Mouse (Mus musculus): ENCODE data around the gene Mbip. TPM values are rescaled to one million over a fixed set of nuclear protein-coding genes. Genes with fewer than 3 reads are reported as not detected.
A peak's percentile ranks its signal among the peaks of the same experiment; 100 is the strongest.

Gene Mbip
- polyA plus RNA-seq, 1 experiment from 2014 or later = 18.6 TPM

DNA sequence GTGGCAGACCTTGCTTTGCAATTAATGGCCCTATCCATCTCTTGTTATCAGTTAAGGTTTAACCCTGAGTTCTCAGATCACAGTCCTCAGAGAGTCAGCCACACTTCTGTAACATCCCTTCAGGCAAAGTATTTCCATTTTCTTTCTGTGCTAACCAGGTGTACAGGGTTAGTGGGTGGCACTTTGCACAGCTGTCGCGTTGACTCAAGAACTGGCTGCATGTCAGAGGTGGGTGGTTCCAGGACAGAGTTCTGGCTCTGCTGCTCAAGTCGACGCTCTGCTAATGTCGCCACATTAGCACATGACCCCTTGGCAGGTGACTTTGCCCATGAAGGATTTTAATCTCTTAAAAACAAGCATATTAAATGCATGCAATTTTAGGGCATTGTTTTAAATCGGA, 39.9 kb downstream of the Mbip start:
- WGBS = 46% methylated on average over 6 of the region's 6 CpGs
- no peak overlapping the region for H3K27ac ChIP-seq (replicated peaks)
- ATAC-seq (ENCODE audit: low FRiP score, low TSS enrichment) = no peak
- DNase-seq (ENCODE audit: low spot score) = no peak
- H3K9ac ChIP-seq (ENCODE audit: low read length) = no peak overlapping the region
- no peaks in the 10 kb centered on the region for H3K9me3 ChIP-seq (ENCODE audit: control insufficient read depth, low read length)
- H3K27me3 ChIP-seq (ENCODE audit: control insufficient read depth, insufficient read depth, low read length) = no peaks in the 10 kb centered on the region
- H3K4me2 ChIP-seq (replicated peaks; ENCODE audit: low read depth) = no peak overlapping the region
- no peaks in the 10 kb centered on the region for H3K36me3 ChIP-seq (ENCODE audit: control insufficient read depth, insufficient read depth, low read length)
- no peaks in the 10 kb centered on the region; the same call in 1 of the 2 replicates for H3K4me1 ChIP-seq (replicated peaks; ENCODE audit: control insufficient read depth, insufficient read depth)
- H3K4me3 ChIP-seq (ENCODE audit: low read depth, low read length) = no peak overlapping the region
- TF ChIP-seq EP300 (optimal IDR thresholded peaks at IDR 0.05) = no peak
- TF ChIP-seq CTCF (IDR thresholded peaks at IDR 0.05; ENCODE audit: low read depth) = no peak

DNA sequence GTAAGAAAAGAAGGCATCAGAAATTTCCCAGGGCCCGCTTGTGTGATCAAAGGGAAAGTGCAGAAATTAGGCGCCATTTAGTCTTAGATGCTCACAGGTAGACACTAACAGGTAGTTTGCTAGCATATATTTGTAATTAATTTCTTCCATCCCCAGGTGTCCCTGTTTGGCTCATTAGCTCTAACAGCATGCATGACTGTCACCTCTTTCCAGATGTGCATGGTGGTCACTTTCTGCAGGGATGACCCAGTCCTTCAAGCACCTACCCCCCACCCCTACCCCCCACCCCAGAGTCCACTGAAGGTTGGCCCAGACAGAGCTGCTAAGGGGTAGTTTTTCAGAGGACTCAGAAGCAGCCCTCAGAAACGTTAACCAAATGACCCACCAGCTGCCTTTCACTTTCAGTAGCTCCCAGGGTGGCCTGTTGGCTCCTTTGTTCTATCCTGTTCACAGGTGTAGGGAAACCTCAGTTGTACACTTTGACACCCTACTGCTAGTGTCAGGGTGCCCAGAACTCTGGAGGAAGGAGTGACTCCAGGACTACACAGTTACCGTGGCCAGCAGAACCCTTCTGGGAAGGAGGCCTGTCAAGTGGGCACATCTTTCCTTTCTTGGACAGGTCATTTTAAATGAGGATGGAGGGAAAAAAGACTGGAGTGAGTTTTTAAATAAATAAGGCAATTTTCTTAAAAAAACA, 43.2 kb downstream of the Mbip start:
- Histone ChIP-seq H3K36me3 (ENCODE audit: control insufficient read depth, insufficient read depth, low read length) (no peaks in the 10 kb centered on the region), H3K4me3 (ENCODE audit: low read depth, low read length) (peak overlapping the region; percentile 34), H3K4me1 (replicated peaks; ENCODE audit: control insufficient read depth, insufficient read depth) (no peaks in the 10 kb centered on the region; the same call in 1 of the 2 replicates), H3K9me3 (ENCODE audit: control insufficient read depth, low read length) (no peaks in the 10 kb centered on the region), H3K4me2 (replicated peaks; ENCODE audit: low read depth) (peak overlapping the region; percentile 62), H3K27me3 (ENCODE audit: control insufficient read depth, insufficient read depth, low read length) (no peaks in the 10 kb centered on the region), H3K9ac (ENCODE audit: low read length) (no peak overlapping the region), H3K27ac (replicated peaks) (no peak overlapping the region)
- ATAC-seq (ENCODE audit: low FRiP score, low TSS enrichment) (no peak), DNase-seq (ENCODE audit: low spot score) (no peak)
- 56% methylated on average over 4 of the region's 4 CpGs for WGBS
- TF ChIP-seq EP300 (optimal IDR thresholded peaks at IDR 0.05) = no peak
- no peak for TF ChIP-seq CTCF (IDR thresholded peaks at IDR 0.05; ENCODE audit: low read depth)

DNA sequence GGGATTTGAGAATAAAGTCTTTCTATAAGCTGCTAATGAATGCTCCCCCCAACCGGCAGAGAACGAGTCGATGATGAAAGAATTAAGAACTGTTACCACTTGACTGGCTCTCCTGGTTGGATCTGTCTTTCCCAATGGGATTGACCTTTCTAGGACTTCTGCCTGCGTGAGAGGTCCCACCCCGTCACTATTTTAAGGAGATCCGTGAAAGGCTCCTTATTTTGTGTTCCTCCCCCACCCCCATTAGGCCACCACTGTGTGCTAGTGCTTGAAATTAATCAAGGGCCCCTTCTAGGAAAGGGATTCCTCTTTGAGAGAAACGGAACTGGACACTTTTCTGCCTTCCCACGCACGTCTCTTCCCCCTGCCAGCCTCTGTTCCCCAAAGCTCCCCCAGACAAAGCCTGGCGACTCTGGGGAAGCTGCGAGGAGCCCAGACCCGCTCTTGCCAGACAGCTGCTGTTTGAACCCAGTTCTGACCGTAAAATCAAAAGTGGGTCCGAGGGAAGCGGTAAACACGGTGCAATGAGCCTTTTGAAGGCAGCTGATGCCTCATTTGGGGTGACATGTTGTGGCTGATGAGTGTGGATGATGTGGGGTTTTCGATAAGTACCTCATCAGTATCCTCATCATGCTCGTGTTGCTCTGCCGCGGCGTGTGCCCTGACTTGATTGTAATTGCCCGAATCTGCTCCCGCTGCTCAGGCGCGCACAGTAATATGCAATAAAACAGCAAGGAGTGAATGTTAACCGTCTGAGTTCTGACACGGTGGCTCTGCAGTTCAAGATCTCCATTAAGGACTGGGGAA, 44.0 kb downstream of the Mbip start:
- TF ChIP-seq CTCF (IDR thresholded peaks at IDR 0.05; ENCODE audit: low read depth) = no peak
- TF ChIP-seq EP300 (optimal IDR thresholded peaks at IDR 0.05) = no peak
- 20% methylated on average over 27 of the region's 27 CpGs for WGBS
- no peak overlapping the region for H3K9ac ChIP-seq (ENCODE audit: low read length)
- no peaks in the 10 kb centered on the region for H3K36me3 ChIP-seq (ENCODE audit: control insufficient read depth, insufficient read depth, low read length)
- DNase-seq (ENCODE audit: low spot score) (no peak), ATAC-seq (ENCODE audit: low FRiP score, low TSS enrichment) (no peak)
- H3K27ac ChIP-seq (replicated peaks) = no peak overlapping the region
- H3K9me3 ChIP-seq (ENCODE audit: control insufficient read depth, low read length) = no peaks in the 10 kb centered on the region
- H3K4me3 ChIP-seq (ENCODE audit: low read depth, low read length) = peak overlapping the region; percentile 34
- no peaks in the 10 kb centered on the region for H3K27me3 ChIP-seq (ENCODE audit: control insufficient read depth, insufficient read depth, low read length)
- no peaks in the 10 kb centered on the region; the same call in 1 of the 2 replicates for H3K4me1 ChIP-seq (replicated peaks; ENCODE audit: control insufficient read depth, insufficient read depth)
- H3K4me2 ChIP-seq (replicated peaks; ENCODE audit: low read depth) = peak overlapping the region; percentile 62

DNA sequence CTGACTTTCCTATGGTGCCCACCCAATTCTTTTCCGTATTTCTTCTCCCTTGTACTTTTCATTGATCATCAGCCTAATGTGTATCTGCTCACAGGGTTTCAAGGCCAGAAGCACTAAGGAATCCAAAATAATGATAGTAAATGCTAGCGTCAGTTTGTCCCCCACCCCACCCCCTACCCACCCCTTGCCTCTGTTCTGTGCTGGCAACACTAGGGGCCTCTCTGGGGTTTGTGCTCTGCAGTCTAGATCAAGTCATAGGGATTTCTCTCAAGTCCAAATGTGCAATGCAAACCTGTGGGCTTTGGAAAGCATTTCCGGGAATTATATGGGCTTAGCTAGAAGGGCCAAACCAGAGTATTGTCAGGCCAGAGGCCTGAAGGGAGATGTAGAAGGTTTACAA, 46.1 kb downstream of the Mbip start:
- no peak for ATAC-seq (ENCODE audit: low FRiP score, low TSS enrichment)
- H3K27me3 ChIP-seq (ENCODE audit: control insufficient read depth, insufficient read depth, low read length) = no peaks in the 10 kb centered on the region
- no peaks in the 10 kb centered on the region; the same call in 1 of the 2 replicates for H3K4me1 ChIP-seq (replicated peaks; ENCODE audit: control insufficient read depth, insufficient read depth)
- no peak for TF ChIP-seq CTCF (IDR thresholded peaks at IDR 0.05; ENCODE audit: low read depth)
- TF ChIP-seq EP300 (optimal IDR thresholded peaks at IDR 0.05) = no peak
- H3K9ac ChIP-seq (ENCODE audit: low read length) = no peak overlapping the region
- H3K4me3 ChIP-seq (ENCODE audit: low read depth, low read length) = no peak overlapping the region
- no peak for DNase-seq (ENCODE audit: low spot score)
- H3K27ac ChIP-seq (replicated peaks) = no peak overlapping the region
- H3K4me2 ChIP-seq (replicated peaks; ENCODE audit: low read depth) = no peak overlapping the region
- WGBS = 56% methylated on average over 3 of the region's 3 CpGs
- H3K9me3 ChIP-seq (ENCODE audit: control insufficient read depth, low read length) = no peaks in the 10 kb centered on the region
- H3K36me3 ChIP-seq (ENCODE audit: control insufficient read depth, insufficient read depth, low read length) = no peaks in the 10 kb centered on the region

DNA sequence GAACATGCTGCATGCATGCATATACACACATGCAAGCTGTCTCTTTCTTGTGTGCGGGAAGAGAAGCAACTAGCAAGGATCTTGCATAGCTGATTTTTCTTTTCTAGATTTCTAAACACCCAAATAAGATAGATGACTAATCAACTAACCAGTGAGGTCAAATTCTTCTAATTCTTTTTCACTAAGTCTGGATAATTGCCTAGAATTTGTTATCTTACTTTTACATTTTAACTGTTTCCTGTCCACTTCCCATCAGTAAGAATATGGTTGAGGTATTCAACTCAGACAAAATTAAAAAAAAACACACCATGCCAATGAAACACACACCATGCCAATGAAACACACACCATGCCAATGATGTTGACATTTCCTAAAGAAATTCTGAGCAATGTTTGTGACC, 46.8 kb downstream of the Mbip start:
- H3K27ac ChIP-seq (replicated peaks) = no peak overlapping the region
- TF ChIP-seq CTCF (IDR thresholded peaks at IDR 0.05; ENCODE audit: low read depth) (no peak), EP300 (optimal IDR thresholded peaks at IDR 0.05) (no peak)
- ATAC-seq (ENCODE audit: low FRiP score, low TSS enrichment) = no peak
- no peak overlapping the region for H3K4me3 ChIP-seq (ENCODE audit: low read depth, low read length)
- no peak for DNase-seq (ENCODE audit: low spot score)
- H3K9me3 ChIP-seq (ENCODE audit: control insufficient read depth, low read length) = no peaks in the 10 kb centered on the region
- WGBS = 33% methylated on average over 1 of the region's 1 CpGs
- H3K9ac ChIP-seq (ENCODE audit: low read length) = no peak overlapping the region
- H3K4me1 ChIP-seq (replicated peaks; ENCODE audit: control insufficient read depth, insufficient read depth) = no peaks in the 10 kb centered on the region; the same call in 1 of the 2 replicates
- H3K36me3 ChIP-seq (ENCODE audit: control insufficient read depth, insufficient read depth, low read length) = no peaks in the 10 kb centered on the region
- no peak overlapping the region for H3K4me2 ChIP-seq (replicated peaks; ENCODE audit: low read depth)
- no peaks in the 10 kb centered on the region for H3K27me3 ChIP-seq (ENCODE audit: control insufficient read depth, insufficient read depth, low read length)

All from stomach, postnatal 0 days (tissue).